Comparison of ENCODE assay signal across 8 mouse cellular contexts in the genomic region with DNA sequence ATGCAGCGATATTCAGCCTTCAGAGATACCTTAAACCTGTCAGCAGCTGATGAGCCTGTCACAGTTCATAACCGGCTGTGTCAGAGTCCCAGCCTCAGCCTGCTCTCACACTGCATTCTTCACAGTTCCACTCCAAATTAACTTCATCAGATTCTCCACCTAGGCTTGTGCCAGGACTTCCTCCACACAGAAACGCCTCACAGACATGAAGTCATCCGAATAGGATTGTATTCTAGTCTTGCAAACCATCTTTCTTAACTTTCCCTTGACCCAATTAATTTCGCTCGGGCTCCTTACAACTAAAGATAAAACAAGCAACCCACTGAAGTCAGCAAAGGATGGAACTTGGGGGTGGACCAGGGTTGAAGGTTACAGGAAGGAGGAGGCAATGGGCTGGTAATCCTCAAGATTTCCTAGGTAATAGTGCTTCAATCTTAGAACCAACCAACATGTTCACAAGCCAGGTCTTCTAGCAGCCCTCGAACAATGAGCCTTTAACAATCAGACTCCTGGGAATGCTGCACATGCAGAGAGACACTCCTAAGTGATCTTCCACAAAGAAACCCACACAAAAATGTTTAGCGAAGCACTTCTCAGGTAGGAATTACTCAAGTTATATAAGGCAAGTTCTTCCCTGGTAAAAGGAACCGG. TPM values are rescaled to one million over a fixed set of nuclear protein-coding genes. Genes with fewer than 3 reads are reported as not detected.
DNase-seq lines count a peak whose midpoint lies in the region; ATAC-seq and TF ChIP-seq lines count a peak whose summit lies in the region.

No protein-coding gene starts in this region.

- peak overlapping the region; percentile 74 for H3K9ac ChIP-seq in hindbrain, embryonic 12.5 days

- peak; percentile 1 for DNase-seq in embryo, embryonic 9.5 days (ENCODE audit: extremely low spot score)
- DNase-seq in embryo, embryonic 11 days: no peak
- DNase-seq in midbrain, embryonic 10.5 days (ENCODE audit: low spot score): peak; percentile 11
- no peak for DNase-seq in spleen, adult 18-20 months
- DNase-seq in adrenal gland, postnatal 25 days: no peak
- no peak for DNase-seq in lung, adult 2 months

- H3K9me3 ChIP-seq in E14TG2a.4 (ENCODE audit: low read length): no peaks in the 10 kb centered on the region
- no peaks in the 10 kb centered on the region for H3K9me3 ChIP-seq in hindbrain, embryonic 12.5 days (replicated peaks)
- H3K9me3 ChIP-seq in midbrain, embryonic 10.5 days (replicated peaks): no peaks in the 10 kb centered on the region

- no peak for TF ChIP-seq POLR2A in lung, adult 2 months (IDR thresholded peaks at IDR 0.05; ENCODE audit: borderline replicate concordance, extremely low read depth, low read depth, low read length)

- no peaks in the 10 kb centered on the region for H3K36me3 ChIP-seq in E14TG2a.4 (ENCODE audit: insufficient read depth, low read length)
- no peaks in the 10 kb centered on the region for H3K36me3 ChIP-seq in hindbrain, embryonic 12.5 days
- H3K36me3 ChIP-seq in midbrain, embryonic 10.5 days: no peaks in the 10 kb centered on the region

- no peak for TF ChIP-seq CTCF in E14TG2a.4 (conservative IDR thresholded peaks at IDR 0.05; ENCODE audit: low read length)
- no peak for TF ChIP-seq CTCF in lung, adult 2 months (IDR thresholded peaks at IDR 0.05; ENCODE audit: insufficient read depth, low read length)

- peaks cover 36% of the 10 kb centered on the region for H3K27me3 ChIP-seq in E14TG2a.4 (ENCODE audit: insufficient read depth, low read length)
- H3K27me3 ChIP-seq in hindbrain, embryonic 12.5 days: peaks cover 14% of the 10 kb centered on the region; the same call in 1 of the 2 replicates
- H3K27me3 ChIP-seq in midbrain, embryonic 10.5 days (ENCODE audit: low read depth, poor library complexity, severe bottlenecking): peaks cover 34% of the 10 kb centered on the region

- no peaks in the 10 kb centered on the region for H3K4me1 ChIP-seq in E14TG2a.4 (replicated peaks; ENCODE audit: low read depth, low read length)
- peaks cover 3% of the 10 kb centered on the region; the same call in 1 of the 2 replicates for H3K4me1 ChIP-seq in hindbrain, embryonic 12.5 days
- H3K4me1 ChIP-seq in midbrain, embryonic 10.5 days: peaks cover 6% of the 10 kb centered on the region
- H3K4me1 ChIP-seq in lung, adult 2 months (ENCODE audit: control insufficient read depth, insufficient read depth, low read length): no peaks in the 10 kb centered on the region

- H3K27ac ChIP-seq in hindbrain, embryonic 12.5 days: peak overlapping the region; percentile 72; the same call in 1 of the 2 replicates
- peak overlapping the region; percentile 69; the same call in 1 of the 2 replicates for H3K27ac ChIP-seq in midbrain, embryonic 10.5 days (replicated peaks)

- H3K4me2 ChIP-seq in hindbrain, embryonic 12.5 days (replicated peaks): peak overlapping the region; percentile 90

- 28% methylated on average over 9 of the region's 9 CpGs for whole genome bisulfite sequencing in hindbrain, embryonic 12.5 days
- WGBS in midbrain, embryonic 10.5 days: 34% methylated on average over 9 of the region's 9 CpGs
- 28% methylated on average over 9 of the region's 9 CpGs for WGBS in lung, adult 2 months

- ATAC-seq in hindbrain, embryonic 12.5 days (ENCODE audit: low FRiP score): no peak

- H3K4me3 ChIP-seq in E14TG2a.4 (replicated peaks; ENCODE audit: low read length): peak overlapping the region; percentile 68
- H3K4me3 ChIP-seq in hindbrain, embryonic 12.5 days: peak overlapping the region; percentile 58
- peak overlapping the region; percentile 66 for H3K4me3 ChIP-seq in midbrain, embryonic 10.5 days
- H3K4me3 ChIP-seq in lung, adult 2 months (replicated peaks; ENCODE audit: extremely low read depth, low read depth, low read length): no peak overlapping the region

RNA-seq across cellular contexts. Expression of a gene that starts 0.8 kb away (rescaled TPM):
- polyA plus RNA-seq in hindbrain, embryonic 12.5 days (2016; fragmentation: Nextera tagmentation; extraction: Ambion mirVana): 57.1 and 66.8 TPM in 2 replicates
- polyA plus RNA-seq in midbrain, embryonic 10.5 days (2016; fragmentation: Nextera tagmentation; extraction: Ambion mirVana): 9.6 and 12.6 TPM in 2 replicates
- 120 and 142 TPM in 2 replicates for total RNA-seq in adrenal gland, postnatal 25 days (2021)
- 7.6 and 13.4 TPM in 2 replicates for polyA plus RNA-seq in lung, adult 2 months (2012; rRNA removed)

Comparison
In these comparisons a context has a peak if more than half of its experiments do, and no peak if none do; other contexts are left out.
1. DNase-seq: peak in embryo, embryonic 9.5 days (single experiment) and midbrain, embryonic 10.5 days (single experiment); none in embryo, embryonic 11 days (single experiment), spleen, adult 18-20 months (0 of 2), adrenal gland, postnatal 25 days (single experiment) and lung, adult 2 months (single experiment).